Mouse (Mus musculus): ENCODE results near the gene Rpl23a. TPM values are rescaled to one million over a fixed set of nuclear protein-coding genes. Genes with fewer than 3 reads are reported as not detected.

Gene Rpl23a
- polyA plus RNA-seq, 1 experiment from 2014 or later, result 1,263 TPM

Small RNA genes lying within 50 kb of the gene (microRNA-seq; reads per million reads assigned to microRNA genes)
- gene Mir7653, result not detected

Other genes starting within 250 kb of the Rpl23a start
- 10.9 and 11.5 TPM in 2 replicates for gene Phf12, start 200.8 kb downstream of the Rpl23a start, polyA plus RNA-seq (2015; fragmentation: Nextera tagmentation; extraction: Ambion mirVana)
- 12.1 and 13.8 TPM in 2 replicates for gene Dhrs13, start 151.3 kb downstream of the Rpl23a start, polyA plus RNA-seq (2015; fragmentation: Nextera tagmentation; extraction: Ambion mirVana)
- gene Flot2, start 145.7 kb downstream of the Rpl23a start, polyA plus RNA-seq (2015; fragmentation: Nextera tagmentation; extraction: Ambion mirVana), result 59.0 and 61.1 TPM in 2 replicates
- gene Eral1, start 103.2 kb downstream of the Rpl23a start, polyA plus RNA-seq (2015; fragmentation: Nextera tagmentation; extraction: Ambion mirVana), result 28.3 and 29.0 TPM in 2 replicates
- gene Fam222b, start 88.9 kb downstream of the Rpl23a start, polyA plus RNA-seq (2015; fragmentation: Nextera tagmentation; extraction: Ambion mirVana), result 9.5 and 11.5 TPM in 2 replicates
- 50.9 and 55.1 TPM in 2 replicates for gene Traf4, start 18.0 kb downstream of the Rpl23a start, polyA plus RNA-seq (2015; fragmentation: Nextera tagmentation; extraction: Ambion mirVana)
- 16.7 and 19.0 TPM in 2 replicates for gene Nek8, start 6.9 kb downstream of the Rpl23a start, polyA plus RNA-seq (2015; fragmentation: Nextera tagmentation; extraction: Ambion mirVana)
- gene Tlcd1, start 6.9 kb downstream of the Rpl23a start, polyA plus RNA-seq (2015; fragmentation: Nextera tagmentation; extraction: Ambion mirVana), result 32.5 and 32.8 TPM in 2 replicates
- 88.3 and 90.9 TPM in 2 replicates for gene Rab34, start 4.8 kb upstream of the Rpl23a start, polyA plus RNA-seq (2015; fragmentation: Nextera tagmentation; extraction: Ambion mirVana)
- gene Proca1, start 9.8 kb upstream of the Rpl23a start, polyA plus RNA-seq (2015; fragmentation: Nextera tagmentation; extraction: Ambion mirVana), result 3.1 and 3.7 TPM in 2 replicates
- 89.2 and 106 TPM in 2 replicates for gene Sdf2, start 62.2 kb upstream of the Rpl23a start, polyA plus RNA-seq (2015; fragmentation: Nextera tagmentation; extraction: Ambion mirVana)
- 29.3 and 31.7 TPM in 2 replicates for gene Supt6, start 62.4 kb upstream of the Rpl23a start, polyA plus RNA-seq (2015; fragmentation: Nextera tagmentation; extraction: Ambion mirVana)
- gene 2610507B11Rik, start 78.2 kb upstream of the Rpl23a start, polyA plus RNA-seq (2015; fragmentation: Nextera tagmentation; extraction: Ambion mirVana), result 72.4 and 80.3 TPM in 2 replicates
- gene BC030499, start 107.3 kb upstream of the Rpl23a start, polyA plus RNA-seq (2015; fragmentation: Nextera tagmentation; extraction: Ambion mirVana), result 0.17 and 0.54 TPM in 2 replicates
- gene Spag5, start 117.9 kb upstream of the Rpl23a start, polyA plus RNA-seq (2015; fragmentation: Nextera tagmentation; extraction: Ambion mirVana), result 28.9 and 30.7 TPM in 2 replicates
- 25.6 and 37.3 TPM in 2 replicates for gene Aldoc, start 139.4 kb upstream of the Rpl23a start, polyA plus RNA-seq (2015; fragmentation: Nextera tagmentation; extraction: Ambion mirVana)
- gene Pigs, start 144.8 kb upstream of the Rpl23a start, polyA plus RNA-seq (2015; fragmentation: Nextera tagmentation; extraction: Ambion mirVana), result 67.4 and 80.9 TPM in 2 replicates
- 24.3 and 27.5 TPM in 2 replicates for gene Unc119, start 159.9 kb upstream of the Rpl23a start, polyA plus RNA-seq (2015; fragmentation: Nextera tagmentation; extraction: Ambion mirVana)
- 1.6 and 2.7 TPM in 2 replicates for gene Foxn1, start 203.0 kb upstream of the Rpl23a start, polyA plus RNA-seq (2015; fragmentation: Nextera tagmentation; extraction: Ambion mirVana)
- 0.25 and 0.56 TPM in 2 replicates for gene Slc13a2, start 238.6 kb upstream of the Rpl23a start, polyA plus RNA-seq (2015; fragmentation: Nextera tagmentation; extraction: Ambion mirVana)